Mouse (Mus musculus) activated CD4-positive, CD25-positive, alpha-beta regulatory T cell, adult 9 weeks (primary cell): ENCODE results near the gene Rexo2. TPM values are rescaled to one million over a fixed set of nuclear protein-coding genes. Genes with fewer than 3 reads are reported as not detected.

Source experiments
- polyA plus RNA-seq: library from polyadenylated mRNA; unstranded; fragments of 100-300 nt; shearing (Covaris generic); gene quantifications from one replicate; pipeline ENCODE4 v1.2.1, GENCODE M21; 2017

Rexo2 gene
- 167 TPM for polyA plus RNA-seq

DNA sequence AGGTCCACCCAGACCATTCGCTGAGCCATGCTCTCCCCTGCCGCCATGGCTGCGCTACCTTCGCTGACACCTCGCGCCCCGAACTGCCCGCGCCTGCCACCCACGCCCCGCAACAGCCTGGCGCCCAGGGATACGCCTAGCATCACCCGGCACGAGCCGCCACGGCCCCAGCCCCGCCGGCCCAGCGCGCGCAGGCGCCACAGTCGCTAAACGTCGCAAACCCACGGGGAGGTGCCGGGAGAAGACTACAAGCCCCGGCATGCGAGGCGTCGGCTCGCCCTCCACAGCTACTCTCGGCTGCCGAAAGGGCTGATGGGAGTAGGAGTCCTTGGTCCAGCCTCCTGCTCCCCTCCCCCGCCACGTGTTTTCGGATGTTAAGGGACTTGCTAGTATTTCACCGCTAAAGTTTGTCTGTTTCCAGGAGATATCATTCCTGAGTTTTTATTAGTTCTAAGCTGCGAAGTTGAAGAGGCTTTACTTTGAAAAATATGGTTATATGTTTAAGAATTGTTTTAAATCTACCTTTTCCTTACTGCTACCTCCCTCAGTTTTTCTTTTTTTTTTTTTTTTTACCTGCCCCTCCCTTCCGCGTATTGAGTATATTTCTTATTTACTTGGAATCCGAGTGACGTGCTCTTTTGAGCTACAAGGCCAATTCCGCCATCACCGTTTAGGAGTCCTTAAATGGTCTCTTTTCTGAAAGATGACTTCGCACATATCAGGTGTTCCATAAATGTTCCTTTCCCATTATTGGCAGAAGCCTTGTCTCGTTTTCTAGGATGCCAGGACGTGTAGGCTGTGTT lies at the start of gene Rexo2:
Rexo2 (minus strand) TSS at position 213 of the 803 bp plus-strand sequence.

GRCm38 (mm10) chr9:48494817-48495547 lies 14.6 kb upstream of the Rexo2 start, which contains the start of the genes Rbm7 and Gm5617:
TSS of gene Rbm7 (minus strand) at chr9:48495299.
TSS of gene Gm5617 (plus strand) at chr9:48495442.

Other genes starting within 250 kb of the Rexo2 start
- 1.1 TPM for gene Nxpe2, start 127.2 kb downstream of the Rexo2 start, polyA plus RNA-seq
- 168 TPM for gene Rbm7, start 14.7 kb upstream of the Rexo2 start, polyA plus RNA-seq
- 15.0 TPM for gene Gm5617, start 14.8 kb upstream of the Rexo2 start, polyA plus RNA-seq
- gene Nnmt, start 124.5 kb upstream of the Rexo2 start, polyA plus RNA-seq: 0.44 TPM